Mouse (Mus musculus) intestine, embryonic 14.5 days (tissue): Measurements from ENCODE around the gene Olfr1188. TPM values are rescaled to one million over a fixed set of nuclear protein-coding genes. Genes with fewer than 3 reads are reported as not detected.
"Not testable (repeated sequence)": the region's sequence is repeated elsewhere in the genome, so short reads cannot be mapped to it uniquely, and the experiment has no call there.

Source experiments
- ATAC-seq: fragments of 200-750 bp; cut with Nextera tagmentation; replicated peaks from 2 replicates; pipeline ENCODE4 v1.8.0; 2017; ENCODE audit warnings: low read depth, moderate number of reproducible peaks, moderate TSS enrichment, moderate library complexity; ENCODE audit not compliant: low FRiP score, low TSS enrichment
- DNase-seq: peaks from one replicate; pipeline ENCODE4 v3.0.0-alpha.2; 2018; ENCODE audit warnings: low spot score
- H3K27ac ChIP-seq: fragments of 300-500 bp; sonication (generic); 2 replicates; pipeline ENCODE4 v1.5.1; 2014; ENCODE audit warnings: low read depth, mild to moderate bottlenecking, control low read depth
- H3K27me3 ChIP-seq: fragments of 300-500 bp; sonication (generic); replicated peaks from 2 replicates; pipeline ENCODE4 v1.6.1; 2014; ENCODE audit warnings: low read length, control low read depth; ENCODE audit not compliant: control insufficient read depth, insufficient read depth
- H3K36me3 ChIP-seq: fragments of 300-500 bp; sonication (generic); 2 replicates; pipeline ENCODE4 v1.6.1; 2014; ENCODE audit warnings: low read length, control low read depth; ENCODE audit not compliant: control insufficient read depth, insufficient read depth
- H3K4me1 ChIP-seq: fragments of 300-500 bp; sonication (generic); replicated peaks from 2 replicates; pipeline ENCODE4 v1.6.1; 2014; ENCODE audit warnings: low read length, control low read depth, mixed read lengths; ENCODE audit not compliant: control insufficient read depth, insufficient read depth
- H3K4me2 ChIP-seq: fragments of 300-500 bp; sonication (generic); 2 replicates; pipeline ENCODE4 v1.6.1; 2014; ENCODE audit warnings: low read length
- H3K4me3 ChIP-seq: fragments of 300-500 bp; sonication (generic); 2 replicates; pipeline ENCODE4 v1.5.1; 2014; ENCODE audit warnings: low read depth, low read length, control low read depth, mixed read lengths
- H3K9ac ChIP-seq: fragments of 300-500 bp; sonication (generic); 2 replicates; pipeline ENCODE4 v1.6.1; 2014; ENCODE audit warnings: mild to moderate bottlenecking, low read length
- H3K9me3 ChIP-seq: fragments of 300-500 bp; sonication (generic); 2 replicates; pipeline ENCODE4 v1.6.1; 2016; ENCODE audit warnings: low read length, control low read depth; ENCODE audit not compliant: control insufficient read depth
- WGBS: fragments of 180-500 bp; shearing (Covaris S2); extraction: QIAGEN DNeasy Blood & Tissue Kit; methylation state at CpG from one replicate; pipeline ENCODE4 v1.1.7; 2014; 5-methylcytosine and 5-hydroxymethylcytosine counted together
- polyA plus RNA-seq: library from polyadenylated mRNA; unstranded; fragments of >200 nt; fragmentation: Nextera tagmentation; extraction: Ambion mirVana; gene quantifications from 2 replicates; pipeline ENCODE4 v1.2.1, GENCODE M21; 2014

Gene Olfr1188
- polyA plus RNA-seq: not detected in 2 replicates

- 86% methylated on average over 2 of the region's 2 CpGs for WGBS
- Histone ChIP-seq H3K36me3 (no peaks in the 10 kb centered on the region), H3K27ac (no peak within 1 kb of the TSS), H3K9ac (no peak within 1 kb of the TSS), H3K4me2 (no peak within 1 kb of the TSS), H3K9me3 (no peaks in the 10 kb centered on the region), H3K4me1 (no peaks in the 10 kb centered on the region), H3K4me3 (no peak within 1 kb of the TSS), H3K27me3 (no peaks in the 10 kb centered on the region)
- no peak for ATAC-seq
- DNase-seq: no peak
Measured at GRCm38 (mm10) chr2:88556635-88557034, at the start of gene Olfr1188. Olfr1188 (plus strand) TSS chr2:88556935.

- H3K27me3 ChIP-seq: no peaks in the 10 kb centered on the region
- no peak within 1 kb of the TSS for H3K4me3 ChIP-seq
- no peaks in the 10 kb centered on the region for H3K4me1 ChIP-seq
- ATAC-seq: no peak
- DNase-seq: no peak
- no peaks in the 10 kb centered on the region for H3K36me3 ChIP-seq
- 90% methylated on average over 2 of the region's 2 CpGs for WGBS
- H3K9ac ChIP-seq: no peak within 1 kb of the TSS
- H3K4me2 ChIP-seq: no peak within 1 kb of the TSS
- H3K9me3 ChIP-seq: no peaks in the 10 kb centered on the region
- H3K27ac ChIP-seq: no peak within 1 kb of the TSS
Measured at GRCm38 (mm10) chr2:88518251-88518650, 38.5 kb upstream of the Olfr1188 start, which contains the start of gene Olfr1186. Olfr1186 (plus strand) TSS chr2:88518551.

GRCm38 (mm10) chr2:88525720-88526119 lies 31.0 kb upstream of the Olfr1188 start:
- ATAC-seq (no peak), DNase-seq (no peak)
- no peak overlapping the region for H3K4me2 ChIP-seq
- WGBS: 74% methylated on average over 3 of the region's 3 CpGs
- no peaks in the 10 kb centered on the region for H3K9me3 ChIP-seq
- no peaks in the 10 kb centered on the region for H3K27me3 ChIP-seq
- H3K4me3 ChIP-seq: no peak overlapping the region
- H3K9ac ChIP-seq: no peak overlapping the region
- no peak overlapping the region for H3K27ac ChIP-seq
- H3K4me1 ChIP-seq: no peaks in the 10 kb centered on the region
- H3K36me3 ChIP-seq: no peaks in the 10 kb centered on the region

- not testable (repeated sequence) for H3K36me3 ChIP-seq, H3K27me3 ChIP-seq, H3K4me1 ChIP-seq, H3K4me3 ChIP-seq, H3K9me3 ChIP-seq, ATAC-seq, H3K9ac ChIP-seq, DNase-seq, H3K4me2 ChIP-seq, H3K27ac ChIP-seq
- 94% methylated on average over 12 of the region's 12 CpGs for WGBS
Measured at GRCm38 (mm10) chr2:88572696-88573095, 16.0 kb downstream of the Olfr1188 start.

- Histone ChIP-seq H3K4me1 (no peaks in the 10 kb centered on the region), H3K4me3 (no peak within 1 kb of the TSS), H3K27ac (no peak within 1 kb of the TSS), H3K27me3 (no peaks in the 10 kb centered on the region), H3K36me3 (no peaks in the 10 kb centered on the region), H3K4me2 (no peak within 1 kb of the TSS), H3K9me3 (no peaks in the 10 kb centered on the region), H3K9ac (no peak within 1 kb of the TSS)
- DNase-seq (no peak), ATAC-seq (no peak)
Measured at GRCm38 (mm10) chr2:88586154-88586553, 29.4 kb downstream of the Olfr1188 start, which contains the start of gene Olfr1189. Olfr1189 (plus strand) TSS chr2:88586454.

Other genes starting within 250 kb of the Olfr1188 start
- not detected in 2 replicates for gene Olfr1174-ps, start 241.8 kb upstream of the Olfr1188 start, polyA plus RNA-seq
- gene Olfr1175-ps, start 229.7 kb upstream of the Olfr1188 start, polyA plus RNA-seq: not detected in 2 replicates
- not detected in 2 replicates for gene Olfr1176, start 220.2 kb upstream of the Olfr1188 start, polyA plus RNA-seq
- gene Olfr1177-ps, start 210.4 kb upstream of the Olfr1188 start, polyA plus RNA-seq: not detected in 2 replicates
- not detected in 2 replicates for gene Olfr1178, start 169.9 kb upstream of the Olfr1188 start, polyA plus RNA-seq
- gene Olfr1179, start 150.5 kb upstream of the Olfr1188 start, polyA plus RNA-seq: not detected in 2 replicates
- not detected in 2 replicates for gene Olfr1180, start 137.8 kb upstream of the Olfr1188 start, polyA plus RNA-seq
- gene Olfr1181, start 130.8 kb upstream of the Olfr1188 start, polyA plus RNA-seq: not detected in 2 replicates
- not detected in 2 replicates for gene Gm13757, start 107.8 kb upstream of the Olfr1188 start, polyA plus RNA-seq
- gene Olfr1183, start 102.1 kb upstream of the Olfr1188 start, polyA plus RNA-seq: not detected in 2 replicates
- gene Olfr1184, start 73.3 kb upstream of the Olfr1188 start, polyA plus RNA-seq: not detected in 2 replicates
- not detected in 2 replicates for gene Olfr1185-ps1, start 63.6 kb upstream of the Olfr1188 start, polyA plus RNA-seq
- gene Olfr1186, start 38.4 kb upstream of the Olfr1188 start, polyA plus RNA-seq: not detected in 2 replicates
- gene Olfr1189, start 29.5 kb downstream of the Olfr1188 start, polyA plus RNA-seq: not detected in 2 replicates
- gene Olfr1191-ps1, start 83.6 kb downstream of the Olfr1188 start, polyA plus RNA-seq: not detected in 2 replicates
- not detected in 2 replicates for gene Olfr1192-ps1, start 91.6 kb downstream of the Olfr1188 start, polyA plus RNA-seq
- gene Olfr1193, start 118.7 kb downstream of the Olfr1188 start, polyA plus RNA-seq: not detected in 2 replicates
- not detected in 2 replicates for gene Olfr1195, start 132.3 kb downstream of the Olfr1188 start, polyA plus RNA-seq
- not detected in 2 replicates for gene Olfr1196, start 147.7 kb downstream of the Olfr1188 start, polyA plus RNA-seq
- not detected in 2 replicates for gene Olfr1197, start 175.4 kb downstream of the Olfr1188 start, polyA plus RNA-seq
- not detected in 2 replicates for gene Olfr1198, start 194.4 kb downstream of the Olfr1188 start, polyA plus RNA-seq
- gene Olfr1199, start 203.5 kb downstream of the Olfr1188 start, polyA plus RNA-seq: not detected in 2 replicates
- not detected in 2 replicates for gene Olfr1200, start 213.6 kb downstream of the Olfr1188 start, polyA plus RNA-seq
- not detected in 2 replicates for gene Olfr1201, start 236.1 kb downstream of the Olfr1188 start, polyA plus RNA-seq